Mouse (Mus musculus) limb, embryonic 11.5 days (tissue): ENCODE measurements around the gene Rab5c. TPM values are rescaled to one million over a fixed set of nuclear protein-coding genes. Genes with fewer than 3 reads are reported as not detected.

ENCODE experiments used
- ATAC-seq: fragments of 200-750 bp; cut with Nextera tagmentation; 2 replicates; pipeline ENCODE4 v1.8.0; 2017; ENCODE audit warnings: low read depth; ENCODE audit not compliant: insufficient number of reproducible peaks, low FRiP score, low TSS enrichment
- DNase-seq: peaks from one replicate; pipeline ENCODE4 v3.0.0-alpha.2; 2015; ENCODE audit warnings: low spot score
- H3K27ac ChIP-seq: fragments of 300-500 bp; sonication (generic); replicated peaks from 2 replicates; pipeline ENCODE4 v1.5.1; 2014; ENCODE audit warnings: low read depth, mild to moderate bottlenecking, low read length
- H3K27me3 ChIP-seq: fragments of 300-500 bp; sonication (generic); 2 replicates; pipeline ENCODE4 v1.6.1; 2014; ENCODE audit warnings: mild to moderate bottlenecking, low read length, mixed read lengths; ENCODE audit not compliant: control insufficient read depth, insufficient read depth
- H3K36me3 ChIP-seq: fragments of 300-500 bp; sonication (generic); 2 replicates; pipeline ENCODE4 v1.6.1; 2014; ENCODE audit warnings: mild to moderate bottlenecking, low read length, moderate library complexity, mixed read lengths; ENCODE audit not compliant: control insufficient read depth, insufficient read depth
- H3K4me1 ChIP-seq: fragments of 300-500 bp; sonication (generic); 2 replicates; pipeline ENCODE4 v1.6.1; 2014; ENCODE audit warnings: low read length, mixed read lengths; ENCODE audit not compliant: control insufficient read depth, insufficient read depth
- H3K4me2 ChIP-seq: fragments of 300-500 bp; sonication (generic); 2 replicates; pipeline ENCODE4 v1.6.1; 2014; ENCODE audit warnings: low read depth, mild to moderate bottlenecking, moderate library complexity; ENCODE audit not compliant: severe bottlenecking
- H3K4me3 ChIP-seq: fragments of 300-500 bp; sonication (generic); 2 replicates; pipeline ENCODE4 v1.5.1; 2014; ENCODE audit warnings: low read depth, low read length
- H3K9ac ChIP-seq: fragments of 300-500 bp; sonication (generic); 2 replicates; pipeline ENCODE4 v1.6.1; 2014; ENCODE audit warnings: mild to moderate bottlenecking, low read length
- H3K9me3 ChIP-seq: fragments of 300-500 bp; sonication (generic); 2 replicates; pipeline ENCODE4 v1.6.1; 2016; ENCODE audit warnings: low read length; ENCODE audit not compliant: control insufficient read depth
- WGBS: fragments of 180-500 bp; shearing (Covaris S2); extraction: QIAGEN DNeasy Blood & Tissue Kit; methylation state at CpG from one replicate; pipeline ENCODE4 v1.1.7; 2014; 5-methylcytosine and 5-hydroxymethylcytosine counted together
- polyA plus RNA-seq: library from polyadenylated mRNA; unstranded; fragments of >200 nt; fragmentation: Nextera tagmentation; extraction: Ambion mirVana; gene quantifications from 2 replicates; pipeline ENCODE4 v1.2.1, GENCODE M21; 2014

Rab5c gene
- polyA plus RNA-seq, 1 experiment from 2014 or later: 68.7 TPM

- Histone ChIP-seq H3K27me3 (peaks cover 2% of the 10 kb centered on the region; the same call in 1 of the 2 replicates), H3K9me3 (no peaks in the 10 kb centered on the region), H3K27ac (no peak overlapping the region), H3K4me1 (no peaks in the 10 kb centered on the region), H3K4me2 (no peak overlapping the region), H3K36me3 (no peaks in the 10 kb centered on the region), H3K9ac (no peak overlapping the region), H3K4me3 (no peak overlapping the region)
- 81% methylated on average over 4 of the region's 4 CpGs for WGBS
- ATAC-seq (no peak), DNase-seq (no peak)
These were observed 10.6 kb upstream of the Rab5c start for GRCm38 (mm10) chr11:100748620-100749019.

DNA sequence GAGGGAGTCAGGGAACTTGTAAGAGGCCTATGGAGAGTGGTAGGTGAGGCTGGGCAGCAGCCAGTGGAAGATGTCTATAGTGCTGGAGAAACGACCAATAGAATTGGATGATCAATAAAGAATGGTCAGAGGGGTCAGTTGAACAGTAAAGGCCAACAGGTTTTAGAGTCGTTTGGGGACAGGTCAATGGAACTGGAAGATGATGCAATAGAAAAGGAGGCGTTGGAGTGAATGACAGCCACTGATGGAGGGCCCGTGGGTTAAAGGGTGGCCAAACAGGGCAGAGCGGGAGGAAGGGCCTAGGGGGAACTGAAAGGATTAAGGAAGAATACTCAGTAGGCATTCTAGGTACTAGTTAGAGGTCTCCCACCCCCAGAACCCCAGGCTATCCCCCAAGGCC, 9.1 kb upstream of the Rab5c start:
- Histone ChIP-seq H3K27ac (no peak overlapping the region), H3K9ac (no peak overlapping the region), H3K4me3 (no peak overlapping the region), H3K4me1 (no peaks in the 10 kb centered on the region), H3K36me3 (no peaks in the 10 kb centered on the region), H3K9me3 (no peaks in the 10 kb centered on the region), H3K4me2 (no peak overlapping the region), H3K27me3 (peaks cover 2% of the 10 kb centered on the region; the same call in 1 of the 2 replicates)
- ATAC-seq (no peak), DNase-seq (no peak)
- WGBS: 68% methylated on average over 5 of the region's 5 CpGs

DNA sequence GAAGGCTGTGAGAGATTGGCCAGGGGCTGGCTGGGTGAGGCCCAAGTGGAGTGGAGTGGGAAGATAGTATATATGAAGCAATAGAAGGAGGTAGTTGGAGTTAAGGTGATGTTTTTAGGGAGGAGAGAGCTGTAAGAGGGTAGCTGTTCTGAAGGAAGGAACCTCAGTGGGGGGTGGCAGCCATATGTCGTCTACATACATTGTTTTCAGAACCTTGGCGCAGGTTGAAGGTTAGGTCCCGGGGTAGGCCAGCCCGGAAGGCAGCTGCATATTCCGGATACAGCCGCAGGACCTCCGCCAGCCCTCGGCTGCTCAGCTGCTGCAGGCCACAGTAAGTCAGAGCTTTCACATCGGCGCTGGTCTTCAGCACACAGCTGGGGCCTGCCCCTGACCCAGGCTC, 8.5 kb upstream of the Rab5c start:
- no peak overlapping the region for H3K4me2 ChIP-seq
- H3K4me1 ChIP-seq: no peaks in the 10 kb centered on the region
- 85% methylated on average over 10 of the region's 10 CpGs for WGBS
- H3K9me3 ChIP-seq: no peaks in the 10 kb centered on the region
- H3K27ac ChIP-seq: no peak overlapping the region
- H3K27me3 ChIP-seq: 0 out of 2 replicates have a peak, but pooled peaks cover 2% of the 10 kb centered on the region
- no peaks in the 10 kb centered on the region for H3K36me3 ChIP-seq
- ATAC-seq: no peak
- H3K9ac ChIP-seq: no peak overlapping the region
- DNase-seq: no peak
- H3K4me3 ChIP-seq: no peak overlapping the region

DNA sequence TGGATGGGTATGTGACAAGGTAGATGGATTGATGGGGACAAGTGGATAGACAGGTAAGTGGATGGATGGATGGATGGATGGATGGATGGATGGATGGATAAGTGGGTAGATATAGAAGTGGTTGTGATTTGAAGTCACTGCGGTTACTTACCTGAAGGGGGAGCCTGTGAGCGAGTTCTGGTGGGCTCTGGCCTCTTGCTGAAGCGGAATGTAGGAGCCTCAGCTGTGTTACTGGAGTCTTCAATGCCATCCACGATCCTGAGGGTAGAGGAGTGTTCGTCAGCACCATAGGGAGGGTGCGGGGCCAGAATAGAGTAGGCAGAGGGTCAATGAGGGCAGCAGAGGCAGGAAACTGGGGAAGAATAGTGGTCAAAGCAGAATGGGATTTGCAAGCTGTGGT, 7.1 kb upstream of the Rab5c start:
- H3K4me1 ChIP-seq: no peaks in the 10 kb centered on the region
- H3K4me2 ChIP-seq: no peak overlapping the region
- H3K9ac ChIP-seq: no peak overlapping the region
- H3K27me3 ChIP-seq: 0 out of 2 replicates have a peak, but pooled peaks cover 2% of the 10 kb centered on the region
- H3K36me3 ChIP-seq: no peaks in the 10 kb centered on the region
- H3K27ac ChIP-seq: no peak overlapping the region
- H3K9me3 ChIP-seq: no peaks in the 10 kb centered on the region
- H3K4me3 ChIP-seq: no peak overlapping the region
- ATAC-seq (no peak), DNase-seq (peak; percentile 64)
- WGBS: 16% methylated on average over 6 of the region's 6 CpGs

GRCm38 (mm10) chr11:100741348-100741747, 3.3 kb upstream of the Rab5c start:
- Histone ChIP-seq H3K4me3 (no peak overlapping the region), H3K27me3 (no peaks in the 10 kb centered on the region), H3K9ac (no peak overlapping the region), H3K4me2 (no peak overlapping the region), H3K36me3 (no peaks in the 10 kb centered on the region), H3K27ac (no peak overlapping the region), H3K9me3 (no peaks in the 10 kb centered on the region), H3K4me1 (peaks cover 3% of the 10 kb centered on the region)
- WGBS: 72% methylated on average over 6 of the region's 6 CpGs
- ATAC-seq (no peak), DNase-seq (no peak)

DNA sequence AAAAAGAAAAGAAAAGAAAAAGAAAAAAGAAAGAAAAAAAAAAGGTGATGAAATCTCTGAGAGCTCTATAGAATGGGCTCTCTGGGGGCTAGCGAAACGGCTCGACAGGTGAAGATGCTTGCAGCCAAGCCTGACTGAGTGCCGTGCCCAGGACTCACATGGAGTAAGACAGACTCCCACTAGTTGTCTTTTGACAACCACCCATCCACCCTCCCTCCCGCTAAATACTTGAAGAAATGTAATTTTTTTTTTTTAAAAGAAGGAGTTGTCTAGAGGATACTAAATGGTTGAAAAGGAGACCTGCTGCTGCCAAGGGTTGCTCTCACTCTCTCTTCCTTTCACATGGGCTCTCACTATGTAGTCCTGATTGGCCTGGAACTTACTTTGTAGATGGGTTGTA, 734 bp upstream of the Rab5c start:
- Histone ChIP-seq H3K36me3 (no peaks in the 10 kb centered on the region), H3K9ac (no peak overlapping the region), H3K4me2 (peak overlapping the region; percentile 74), H3K9me3 (no peaks in the 10 kb centered on the region), H3K4me1 (peaks cover 3% of the 10 kb centered on the region), H3K4me3 (peak overlapping the region; percentile 96), H3K27me3 (no peaks in the 10 kb centered on the region), H3K27ac (no peak overlapping the region)
- DNase-seq: no peak
- 28% methylated on average over 5 of the region's 5 CpGs for WGBS
- no peak for ATAC-seq

GRCm38 (mm10) chr11:100737105-100737733, 796 bp downstream of the Rab5c start:
- H3K4me3 ChIP-seq: peak overlapping the region; percentile 96
- no peak overlapping the region; the same call in 1 of the 2 replicates for H3K27ac ChIP-seq
- H3K36me3 ChIP-seq: no peaks in the 10 kb centered on the region; the same call in 1 of the 2 replicates
- peaks cover 3% of the 10 kb centered on the region for H3K4me1 ChIP-seq
- no peaks in the 10 kb centered on the region for H3K9me3 ChIP-seq
- 1% methylated on average over 13 of the region's 13 CpGs for WGBS
- H3K4me2 ChIP-seq: peak overlapping the region; percentile 74
- ATAC-seq (no peak), DNase-seq (no peak)
- H3K27me3 ChIP-seq: no peaks in the 10 kb centered on the region
- peak overlapping the region; percentile 84 for H3K9ac ChIP-seq

DNA sequence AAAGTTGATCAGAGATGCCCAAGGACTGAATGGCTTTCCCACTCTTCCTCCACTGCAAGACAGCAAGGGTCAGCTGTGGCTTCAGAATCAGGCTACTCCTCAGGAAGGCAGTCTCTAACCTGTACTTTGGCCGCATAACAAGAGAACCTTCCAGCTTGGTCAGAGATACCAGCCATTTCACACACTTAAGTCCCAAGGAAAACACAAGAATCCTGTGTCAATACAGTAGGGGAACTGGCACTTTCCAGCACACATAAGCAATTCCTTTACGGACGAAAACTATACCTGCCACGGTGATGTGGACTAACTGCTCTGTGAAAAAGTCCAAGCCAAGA, 1.3 kb downstream of the Rab5c start:
- Histone ChIP-seq H3K9ac (no peak overlapping the region), H3K4me2 (peak overlapping the region; percentile 74), H3K9me3 (no peaks in the 10 kb centered on the region), H3K4me3 (peak overlapping the region; percentile 96; the same call in 1 of the 2 replicates), H3K27me3 (no peaks in the 10 kb centered on the region), H3K36me3 (no peaks in the 10 kb centered on the region; the same call in 1 of the 2 replicates), H3K4me1 (peaks cover 3% of the 10 kb centered on the region), H3K27ac (no peak overlapping the region)
- ATAC-seq: no peak
- no peak for DNase-seq
- 87% methylated on average over 4 of the region's 4 CpGs for WGBS
